Mouse (Mus musculus) kidney, adult 2 months (tissue): ENCODE measurements around the gene D11Wsu47e. TPM values are rescaled to one million over a fixed set of nuclear protein-coding genes. Genes with fewer than 3 reads are reported as not detected.

ENCODE experiments used
- DNase-seq: peaks from one replicate; pipeline ENCODE4 v3.0.0; 2021
- H3K27ac ChIP-seq: fragments of 200-500 bp; 2 replicates; pipeline ENCODE4 v1.5.1; 2012; ENCODE audit warnings: low read depth, low read length, control low read depth, inconsistent platforms; ENCODE audit not compliant: insufficient read depth
- H3K27me3 ChIP-seq: fragments of 200-500 bp; replicated peaks from 2 replicates; pipeline ENCODE4 v1.6.1; 2012; ENCODE audit warnings: mild to moderate bottlenecking, moderate library complexity, low read length, inconsistent platforms; ENCODE audit not compliant: control insufficient read depth, insufficient read depth
- H3K36me3 ChIP-seq: fragments of 200-500 bp; 2 replicates; pipeline ENCODE4 v1.6.1; 2012; ENCODE audit warnings: mild to moderate bottlenecking, moderate library complexity, low read length, inconsistent platforms; ENCODE audit not compliant: control insufficient read depth, insufficient read depth
- H3K4me1 ChIP-seq: fragments of 200-500 bp; 2 replicates; pipeline ENCODE4 v1.6.1; 2011; ENCODE audit warnings: low read length; ENCODE audit not compliant: control insufficient read depth, insufficient read depth
- H3K4me3 ChIP-seq: fragments of 200-500 bp; 2 replicates; pipeline ENCODE4 v1.5.1; 2011; ENCODE audit warnings: mild to moderate bottlenecking, low read depth, low read length, control low read depth; ENCODE audit not compliant: insufficient read depth
- CTCF ChIP-seq: fragments of 200-500 bp; conservative IDR thresholded peaks from 2 replicates; pipeline ENCODE4 v1.5.1; 2011; ENCODE audit warnings: low read depth, mild to moderate bottlenecking, control low read depth, low read length, moderate library complexity, mixed read lengths; ENCODE audit not compliant: insufficient read depth, insufficient read length
- POLR2A ChIP-seq: fragments of 200-500 bp; IDR thresholded peaks from one replicate; pipeline ENCODE4 v1.6.1; 2011; ENCODE audit warnings: low read depth, low read length, control low read depth
- WGBS: fragments of 180-500 bp; shearing (Covaris S2); methylation state at CpG from one replicate; pipeline ENCODE4 v1.1.7; 2018; 5-methylcytosine and 5-hydroxymethylcytosine counted together
- polyA plus RNA-seq: library from polyadenylated mRNA; depleted of rRNA; stranded (reverse); fragments of >200 nt; gene quantifications from 2 replicates; pipeline ENCODE4 v1.2.3, GENCODE M21; 2012

The D11Wsu47e gene
- polyA plus RNA-seq, 1 experiment: 7.6 TPM

GRCm38 (mm10) chr11:113649353-113650210 lies 34.6 kb upstream of the D11Wsu47e start, which contains the start of gene Slc39a11:
Slc39a11 (minus strand) TSS chr11:113650079.
- peak within 1 kb of the TSS; percentile 100 for H3K4me3 ChIP-seq
- H3K27ac ChIP-seq: peak within 1 kb of the TSS; percentile 96
- DNase-seq: peak; percentile 72
- TF ChIP-seq POLR2A (peak; percentile 29), CTCF (no peak)
- peaks cover 15% of the 10 kb centered on the region for H3K4me1 ChIP-seq
- no peaks in the 10 kb centered on the region for H3K36me3 ChIP-seq
- WGBS: under 1% methylated on average over 89 of the region's 91 CpGs
- H3K27me3 ChIP-seq: no peaks in the 10 kb centered on the region

GRCm38 (mm10) chr11:113651206-113651906 lies 32.9 kb upstream of the D11Wsu47e start:
- H3K27me3 ChIP-seq: no peaks in the 10 kb centered on the region
- no peak for DNase-seq
- no peak overlapping the region for H3K4me3 ChIP-seq
- peaks cover 15% of the 10 kb centered on the region for H3K4me1 ChIP-seq
- 54% methylated on average over 22 of the region's 22 CpGs for WGBS
- H3K27ac ChIP-seq: no peak overlapping the region
- TF ChIP-seq POLR2A (no peak), CTCF (no peak)
- no peaks in the 10 kb centered on the region; the same call in 1 of the 2 replicates for H3K36me3 ChIP-seq

- H3K4me3 ChIP-seq: no peak overlapping the region
- H3K36me3 ChIP-seq: no peaks in the 10 kb centered on the region; the same call in 1 of the 2 replicates
- no peaks in the 10 kb centered on the region for H3K27me3 ChIP-seq
- no peak overlapping the region for H3K27ac ChIP-seq
- peaks cover 15% of the 10 kb centered on the region for H3K4me1 ChIP-seq
- no peak for DNase-seq
- 40% methylated on average over 8 of the region's 8 CpGs for WGBS
- TF ChIP-seq CTCF (peak; percentile 51; the same call in 1 of the 2 replicates), POLR2A (no peak)
Observed at GRCm38 (mm10) chr11:113651907-113652273, 32.3 kb upstream of the D11Wsu47e start.

GRCm38 (mm10) chr11:113652516-113652915 lies 31.7 kb upstream of the D11Wsu47e start:
- H3K36me3 ChIP-seq: no peaks in the 10 kb centered on the region; the same call in 1 of the 2 replicates
- 58% methylated on average over 6 of the region's 6 CpGs for WGBS
- no peak overlapping the region for H3K4me3 ChIP-seq
- H3K4me1 ChIP-seq: peaks cover 15% of the 10 kb centered on the region
- H3K27ac ChIP-seq: no peak overlapping the region
- H3K27me3 ChIP-seq: no peaks in the 10 kb centered on the region
- peak; percentile 84 for DNase-seq
- TF ChIP-seq POLR2A (peak; percentile 10), CTCF (no peak)

- H3K4me1 ChIP-seq: peaks cover 14% of the 10 kb centered on the region
- no peak for TF ChIP-seq POLR2A
- TF ChIP-seq CTCF: no peak
- no peaks in the 10 kb centered on the region; the same call in 1 of the 2 replicates for H3K36me3 ChIP-seq
- no peaks in the 10 kb centered on the region for H3K27me3 ChIP-seq
- 86% methylated on average over 15 of the region's 15 CpGs for WGBS
- no peak for DNase-seq
- H3K4me3 ChIP-seq: no peak overlapping the region
- H3K27ac ChIP-seq: no peak overlapping the region
Observed at GRCm38 (mm10) chr11:113654105-113654504, 30.1 kb upstream of the D11Wsu47e start.

GRCm38 (mm10) chr11:113654561-113655270 lies 29.5 kb upstream of the D11Wsu47e start:
- H3K27ac ChIP-seq: no peak overlapping the region
- TF ChIP-seq CTCF: no peak
- TF ChIP-seq POLR2A: no peak
- H3K27me3 ChIP-seq: no peaks in the 10 kb centered on the region
- DNase-seq: no peak
- no peaks in the 10 kb centered on the region; the same call in 1 of the 2 replicates for H3K36me3 ChIP-seq
- 89% methylated on average over 18 of the region's 18 CpGs for WGBS
- peaks cover 16% of the 10 kb centered on the region for H3K4me1 ChIP-seq
- H3K4me3 ChIP-seq: no peak overlapping the region

- peaks cover 12% of the 10 kb centered on the region; the same call in 1 of the 2 replicates for H3K4me1 ChIP-seq
- no peak for DNase-seq
- H3K36me3 ChIP-seq: peaks cover 2% of the 10 kb centered on the region; the same call in 1 of the 2 replicates
- no peak overlapping the region for H3K27ac ChIP-seq
- TF ChIP-seq POLR2A: no peak
- TF ChIP-seq CTCF: no peak
- no peak overlapping the region for H3K4me3 ChIP-seq
- no peaks in the 10 kb centered on the region for H3K27me3 ChIP-seq
- 74% methylated on average over 8 of the region's 8 CpGs for WGBS
Observed at GRCm38 (mm10) chr11:113656511-113656932, 27.7 kb upstream of the D11Wsu47e start.
